In the genomic region with DNA sequence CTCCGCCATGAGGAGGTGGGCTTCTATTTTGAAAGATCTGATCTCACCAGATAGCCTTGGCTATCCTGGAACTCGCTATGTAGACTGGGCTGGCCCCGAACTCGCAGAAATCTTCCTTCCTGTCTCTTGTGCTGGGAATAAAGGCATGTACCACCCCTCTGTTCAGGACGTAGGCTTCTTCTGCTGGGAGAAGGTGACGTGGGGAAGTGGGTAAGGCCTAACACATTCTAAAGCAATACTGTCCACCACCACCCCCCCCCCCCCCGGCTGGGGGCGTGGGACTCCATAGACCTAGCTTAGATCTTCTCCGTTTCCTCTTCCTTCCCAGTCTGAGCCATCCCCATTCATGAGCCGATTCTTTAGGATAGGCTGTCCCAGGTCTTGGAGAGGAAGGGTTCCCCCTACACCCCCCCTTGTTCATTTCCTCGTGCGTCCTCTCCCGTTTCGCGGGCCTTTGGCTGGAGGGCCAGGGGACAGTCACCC, we compare ENCODE assay signal across 8 mouse cellular contexts. TPM values are rescaled to one million over a fixed set of nuclear protein-coding genes. Genes with fewer than 3 reads are reported as not detected.
DNase-seq lines count a peak whose midpoint lies in the region; ATAC-seq lines count a peak whose summit lies in the region.

No protein-coding gene starts in this region.

- peaks cover 6% of the 10 kb centered on the region for H3K9me3 ChIP-seq in megakaryocyte, embryonic 14.5 days
- H3K9me3 ChIP-seq in forebrain, embryonic 11.5 days (ENCODE audit: control insufficient read depth, low read length), result no peaks in the 10 kb centered on the region
- no peaks in the 10 kb centered on the region for H3K9me3 ChIP-seq in kidney, embryonic 15.5 days (replicated peaks)
- H3K9me3 ChIP-seq in midbrain, embryonic 12.5 days, result no peaks in the 10 kb centered on the region

- peak overlapping the region; percentile 99 for H3K9ac ChIP-seq in forebrain, embryonic 11.5 days (ENCODE audit: low read length)
- H3K9ac ChIP-seq in kidney, embryonic 15.5 days, result peak overlapping the region; percentile 84
- H3K9ac ChIP-seq in midbrain, embryonic 12.5 days (replicated peaks), result peak overlapping the region; percentile 100

- peak overlapping the region; percentile 97 for H3K27ac ChIP-seq in forebrain, embryonic 11.5 days (ENCODE audit: low read depth, low read length)
- peak overlapping the region; percentile 98 for H3K27ac ChIP-seq in kidney, embryonic 15.5 days
- H3K27ac ChIP-seq in midbrain, embryonic 12.5 days (replicated peaks), result peak overlapping the region; percentile 98

- peaks cover 40% of the 10 kb centered on the region for H3K4me1 ChIP-seq in megakaryocyte, embryonic 14.5 days
- peaks cover 17% of the 10 kb centered on the region for H3K4me1 ChIP-seq in forebrain, embryonic 11.5 days (replicated peaks; ENCODE audit: control insufficient read depth, insufficient read depth, low read length)
- H3K4me1 ChIP-seq in kidney, embryonic 15.5 days, result peaks cover 54% of the 10 kb centered on the region
- peaks cover 41% of the 10 kb centered on the region for H3K4me1 ChIP-seq in midbrain, embryonic 12.5 days

- DNase-seq in forebrain, embryonic 11.5 days (ENCODE audit: low spot score), result peak; percentile 86
- DNase-seq in cerebellum, postnatal 36 days, result no peak
- no peak for DNase-seq in thymus, postnatal 36 days

- peaks cover 91% of the 10 kb centered on the region for H3K27me3 ChIP-seq in megakaryocyte, embryonic 14.5 days (replicated peaks)
- H3K27me3 ChIP-seq in forebrain, embryonic 11.5 days (ENCODE audit: control insufficient read depth, insufficient read depth, low read length), result no peaks in the 10 kb centered on the region; the same call in 1 of the 2 replicates
- no peaks in the 10 kb centered on the region for H3K27me3 ChIP-seq in kidney, embryonic 15.5 days
- peaks cover 15% of the 10 kb centered on the region for H3K27me3 ChIP-seq in midbrain, embryonic 12.5 days

- H3K36me3 ChIP-seq in megakaryocyte, embryonic 14.5 days (replicated peaks; ENCODE audit: low read length), result no peaks in the 10 kb centered on the region
- no peaks in the 10 kb centered on the region; the same call in 1 of the 2 replicates for H3K36me3 ChIP-seq in forebrain, embryonic 11.5 days (ENCODE audit: control insufficient read depth, insufficient read depth, low read length)
- peaks cover 13% of the 10 kb centered on the region for H3K36me3 ChIP-seq in kidney, embryonic 15.5 days
- H3K36me3 ChIP-seq in midbrain, embryonic 12.5 days, result peaks cover 9% of the 10 kb centered on the region

- peak overlapping the region; percentile 97 for H3K4me2 ChIP-seq in forebrain, embryonic 11.5 days (ENCODE audit: low read depth, low read length, severe bottlenecking)
- H3K4me2 ChIP-seq in kidney, embryonic 15.5 days, result peak overlapping the region; percentile 76
- H3K4me2 ChIP-seq in midbrain, embryonic 12.5 days (replicated peaks), result peak overlapping the region; percentile 96

- under 1% methylated on average over 13 of the region's 15 CpGs for WGBS in forebrain, embryonic 11.5 days
- WGBS in kidney, embryonic 15.5 days, result 3% methylated on average over 15 of the region's 15 CpGs
- under 1% methylated on average over 15 of the region's 15 CpGs for WGBS in midbrain, embryonic 12.5 days

- ATAC-seq in megakaryocyte, adult 5-6 weeks (ENCODE audit: poor library complexity, severe bottlenecking), result no peak
- peak; percentile 52 for ATAC-seq in forebrain, embryonic 11.5 days (replicated peaks; ENCODE audit: low FRiP score)
- ATAC-seq in kidney, embryonic 15.5 days (replicated peaks; ENCODE audit: low FRiP score), result peak; percentile 59
- ATAC-seq in midbrain, embryonic 12.5 days (ENCODE audit: low FRiP score, low read depth), result peak; percentile 51
- no peak for ATAC-seq in megakaryocyte-erythroid progenitor cell, adult 5-6 weeks (replicated peaks; ENCODE audit: low FRiP score, low TSS enrichment, poor library complexity, severe bottlenecking)

- peak overlapping the region; percentile 92 for H3K4me3 ChIP-seq in megakaryocyte, embryonic 14.5 days (replicated peaks)
- H3K4me3 ChIP-seq in forebrain, embryonic 11.5 days (ENCODE audit: low read depth, low read length), result peak overlapping the region; percentile 99
- H3K4me3 ChIP-seq in kidney, embryonic 15.5 days (replicated peaks), result peak overlapping the region; percentile 60
- peak overlapping the region; percentile 100 for H3K4me3 ChIP-seq in midbrain, embryonic 12.5 days

RNA-seq across cellular contexts. Expression of a gene that starts 1.3 kb away (rescaled TPM):
- 1.3 and 3.6 TPM in 2 replicates for polyA plus RNA-seq in megakaryocyte, embryonic 14.5 days (2012; ENCODE audit: insufficient read depth, low replicate concordance)
- not detected in 2 replicates for total RNA-seq in megakaryocyte, adult 5-6 weeks (2015)
- total RNA-seq in megakaryocyte, adult 5-6 weeks (2017), result 0.08 and 0.11 TPM in 2 replicates
- 680 and 728 TPM in 2 replicates for polyA plus RNA-seq in forebrain, embryonic 11.5 days (2014; fragmentation: Nextera tagmentation; extraction: Ambion mirVana)
- 320 and 348 TPM in 2 replicates for polyA plus RNA-seq in kidney, embryonic 15.5 days (2015; fragmentation: Nextera tagmentation; extraction: Ambion mirVana)
- 707 and 742 TPM in 2 replicates for polyA plus RNA-seq in midbrain, embryonic 12.5 days (2016; fragmentation: Nextera tagmentation; extraction: Ambion mirVana)
- total RNA-seq in megakaryocyte-erythroid progenitor cell, adult 5-6 weeks (2014; fragmentation: Nextera tagmentation), result 0.17 TPM in 1 of 2 replicates, not detected in the other
- 0.11 TPM in 1 of 2 replicates, not detected in the other for total RNA-seq in megakaryocyte-erythroid progenitor cell, adult 5-6 weeks (2017)

RNA-seq across cellular contexts. Expression of a gene that starts 54.9 kb away (rescaled TPM):
- 9,487 and 13,262 TPM in 2 replicates for polyA plus RNA-seq in megakaryocyte, embryonic 14.5 days (2012; ENCODE audit: insufficient read depth, low replicate concordance)
- total RNA-seq in megakaryocyte, adult 5-6 weeks (2015), result 15,428 and 15,938 TPM in 2 replicates
- total RNA-seq in megakaryocyte, adult 5-6 weeks (2017), result 7,091 and 10,908 TPM in 2 replicates
- polyA plus RNA-seq in forebrain, embryonic 11.5 days (2014; fragmentation: Nextera tagmentation; extraction: Ambion mirVana), result 13,526 and 13,808 TPM in 2 replicates
- polyA plus RNA-seq in kidney, embryonic 15.5 days (2015; fragmentation: Nextera tagmentation; extraction: Ambion mirVana), result 14,718 and 15,443 TPM in 2 replicates
- 12,547 and 14,098 TPM in 2 replicates for polyA plus RNA-seq in midbrain, embryonic 12.5 days (2016; fragmentation: Nextera tagmentation; extraction: Ambion mirVana)
- total RNA-seq in megakaryocyte-erythroid progenitor cell, adult 5-6 weeks (2014; fragmentation: Nextera tagmentation), result 1,959 and 3,523 TPM in 2 replicates
- 1,717 and 2,932 TPM in 2 replicates for total RNA-seq in megakaryocyte-erythroid progenitor cell, adult 5-6 weeks (2017)

Comparison
In these comparisons a context has a peak if more than half of its experiments do, and no peak if none do; other contexts are left out.
1. ATAC-seq: peak in forebrain, embryonic 11.5 days (single experiment), kidney, embryonic 15.5 days (single experiment) and midbrain, embryonic 12.5 days (single experiment); none in megakaryocyte, adult 5-6 weeks (single experiment) and megakaryocyte-erythroid progenitor cell, adult 5-6 weeks (single experiment).
2. RNA of a gene that starts 1.3 kb away (polyA plus RNA-seq): 707 to 742 TPM in midbrain, embryonic 12.5 days, 680 to 728 TPM in forebrain, embryonic 11.5 days and 320 to 348 TPM in kidney, embryonic 15.5 days; 1.3 to 3.6 TPM in megakaryocyte, embryonic 14.5 days; every median in the first group is over 10 times any median in the second.
3. Peak in every context shown above with its lines, with median percentiles within 50 percentile points of each other: H3K4me3 ChIP-seq, H3K27ac ChIP-seq, H3K4me2 ChIP-seq and H3K9ac ChIP-seq.